Mouse (Mus musculus) cerebellum, postnatal 36 days (tissue): ENCODE data around the gene 1700093K21Rik.
"Not testable (repeated sequence)": the region's sequence is repeated elsewhere in the genome, so short reads cannot be mapped to it uniquely, and the experiment has no call there.

Experiments
- DNase-seq, 2 experiments: peaks; one replicate each; pipeline ENCODE4 v3.0.0; 2021 to 2022; ENCODE audit warnings: mixed read lengths in 2 of 2

1700093K21Rik gene

DNA sequence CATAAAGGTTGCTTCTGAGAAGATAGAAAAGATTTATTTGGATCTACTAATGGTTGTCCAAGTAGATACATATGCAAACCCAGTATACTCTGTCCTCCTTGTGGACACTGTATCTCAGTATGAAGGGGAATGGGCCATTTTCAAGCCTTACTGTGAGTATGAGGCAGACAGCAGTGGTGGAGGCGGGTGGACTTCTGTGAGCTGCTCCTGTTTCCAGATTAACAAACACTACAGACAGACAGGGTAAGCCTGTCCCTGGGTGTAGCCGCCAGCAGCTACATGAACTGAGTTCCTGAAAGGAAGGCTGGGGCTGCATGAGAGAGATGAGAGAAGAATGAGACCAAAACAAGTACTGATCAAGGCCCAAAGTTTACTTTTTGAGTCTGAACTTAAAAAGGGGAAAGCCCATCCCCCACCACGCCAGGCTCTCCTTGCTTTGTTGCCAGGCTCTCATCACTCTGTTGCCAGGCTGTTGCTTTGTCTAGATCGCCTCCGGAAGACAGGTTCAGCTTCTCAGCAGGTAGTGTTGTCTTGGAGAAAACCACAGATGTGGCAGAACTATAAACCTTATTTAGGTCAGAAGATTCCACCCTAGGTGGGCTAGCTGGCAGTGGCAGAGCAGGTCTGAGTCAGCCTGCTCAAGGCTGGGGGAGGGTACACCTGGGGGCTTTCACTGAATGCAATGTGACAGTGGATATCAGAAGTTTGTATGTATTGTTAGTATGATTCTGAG is at the start of gene 1700093K21Rik:
TSS of gene 1700093K21Rik (minus strand) at position 683 of the 733 bp plus-strand sequence.
- DNase-seq = no peak

GRCm38 (mm10) chr11:23570130-23570529 is 49.2 kb upstream of the 1700093K21Rik start:
- no peak for DNase-seq

- peak; percentile 72 to 79 for DNase-seq
Measured at GRCm38 (mm10) chr11:23565761-23566160, 44.8 kb upstream of the 1700093K21Rik start.

GRCm38 (mm10) chr11:23557039-23557630 is 36.2 kb upstream of the 1700093K21Rik start:
- no peak for DNase-seq

GRCm38 (mm10) chr11:23537446-23537845 is 16.5 kb upstream of the 1700093K21Rik start:
- no peak for DNase-seq

- DNase-seq = no peak
Measured at GRCm38 (mm10) chr11:23518981-23519380, 2.0 kb downstream of the 1700093K21Rik start.

- DNase-seq = no peak
Measured at GRCm38 (mm10) chr11:23515315-23515714, 5.6 kb downstream of the 1700093K21Rik start.

GRCm38 (mm10) chr11:23514785-23515184 is 6.2 kb downstream of the 1700093K21Rik start:
- not testable (repeated sequence) for DNase-seq

GRCm38 (mm10) chr11:23504801-23505200 is 16.2 kb downstream of the 1700093K21Rik start:
- not testable (repeated sequence) for DNase-seq

DNA sequence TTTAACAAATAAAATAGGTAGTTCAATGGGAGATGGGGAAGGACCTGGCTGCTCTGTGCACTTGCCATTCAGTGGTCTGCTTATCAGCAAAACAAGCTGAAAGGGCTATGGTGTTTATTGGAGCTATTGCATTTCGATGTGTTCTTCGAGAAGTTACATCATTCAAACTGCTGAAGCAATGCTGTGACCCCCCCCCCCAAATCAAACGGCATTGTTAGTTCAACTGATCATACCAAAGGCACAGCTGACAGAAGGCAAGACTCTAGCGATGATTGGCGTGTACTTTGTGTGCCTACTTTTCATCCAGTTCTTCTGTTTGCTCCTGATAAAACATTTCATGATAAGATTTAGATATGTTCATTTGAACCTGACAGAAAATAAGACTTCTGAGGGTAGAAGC is 22.3 kb downstream of the 1700093K21Rik start:
- DNase-seq = no peak

DNA sequence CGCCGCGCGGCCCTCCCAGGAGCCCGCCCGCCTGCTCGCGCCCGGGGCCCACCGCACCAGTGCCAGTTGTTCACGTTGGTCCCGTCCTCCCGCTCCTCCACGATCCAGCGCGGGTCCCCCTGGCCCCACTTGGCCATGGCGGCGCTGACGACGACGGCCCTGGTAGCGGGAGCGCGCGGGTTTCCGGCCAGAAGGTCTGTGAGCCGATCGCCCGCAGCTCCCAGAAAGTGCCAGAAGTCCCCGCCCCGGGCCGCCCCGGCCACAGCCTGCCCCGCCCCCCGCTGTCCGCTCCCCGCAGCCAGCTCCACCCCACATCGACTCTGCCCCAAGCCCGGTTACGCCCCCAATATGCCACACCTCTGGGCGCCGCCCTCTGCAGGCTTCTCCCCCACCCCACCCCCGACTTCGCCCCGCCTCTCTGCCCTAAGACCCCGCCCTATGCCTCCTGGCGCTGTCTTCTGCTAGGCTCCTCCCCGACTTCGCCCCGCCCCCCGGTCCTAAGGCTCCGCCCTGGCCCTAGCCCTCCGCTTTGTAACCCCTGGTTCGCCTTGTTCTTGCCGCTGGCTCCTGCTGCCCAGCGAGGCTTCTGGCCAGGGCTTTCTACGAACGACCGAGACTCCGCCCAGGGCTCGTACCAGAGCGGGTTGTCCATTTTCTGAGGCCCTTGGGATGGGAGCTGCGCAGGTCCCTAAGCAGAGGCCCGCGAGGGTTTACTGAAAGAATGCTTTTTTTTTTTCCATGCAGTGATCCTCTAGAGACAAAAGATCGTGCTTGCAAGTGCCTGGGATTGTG is 23.0 kb downstream of the 1700093K21Rik start, which contains the start of gene Ahsa2:
TSS of gene Ahsa2 (minus strand) at position 313 of the 792 bp plus-strand sequence.
- DNase-seq = peak; percentile 89 to 93

DNA sequence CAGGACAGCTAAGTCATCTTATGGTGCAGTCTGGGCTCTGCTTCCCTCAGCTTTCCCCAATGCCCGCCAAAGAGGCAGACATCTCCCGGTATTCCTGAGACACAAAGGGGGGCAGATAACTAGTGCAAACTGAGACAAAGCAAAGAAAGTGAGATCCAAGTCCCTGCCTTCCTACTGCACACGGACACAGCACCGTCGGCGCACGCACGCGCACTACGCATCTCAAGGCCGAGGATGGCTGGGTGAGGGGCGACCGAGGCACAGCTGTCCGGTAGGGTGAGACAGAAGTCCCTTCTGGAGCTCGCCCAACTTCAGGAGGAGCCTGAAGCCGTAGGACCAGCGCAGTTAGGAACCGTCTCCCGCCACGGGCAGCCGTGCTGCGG is 23.6 kb downstream of the 1700093K21Rik start:
- DNase-seq = peak; percentile 57 to 60

DNA sequence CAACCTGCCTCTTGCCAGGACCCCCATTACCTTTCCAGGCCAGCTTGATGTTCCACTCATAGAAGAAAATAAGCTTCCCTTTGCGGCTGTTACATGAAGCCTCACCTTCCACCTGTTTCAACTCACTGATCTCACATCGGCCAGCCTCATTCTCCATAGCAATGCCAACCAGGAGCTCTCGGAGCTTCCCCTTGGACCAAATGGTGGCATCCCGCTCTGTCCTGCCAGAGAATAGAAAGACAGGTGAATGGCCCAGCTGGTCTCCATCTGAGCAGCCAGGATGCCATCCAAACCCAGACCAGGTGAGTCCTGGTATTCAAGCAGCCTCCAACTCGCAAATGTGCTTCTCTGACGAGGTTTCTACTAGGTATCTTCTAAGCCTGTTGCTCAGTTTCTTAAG is 24.3 kb downstream of the 1700093K21Rik start:
- peak; percentile 58 to 59 for DNase-seq

- DNase-seq = no peak
Measured at GRCm38 (mm10) chr11:23495231-23495630, 25.7 kb downstream of the 1700093K21Rik start.

- no peak for DNase-seq
Measured at GRCm38 (mm10) chr11:23492048-23492790, 28.7 kb downstream of the 1700093K21Rik start.

DNA sequence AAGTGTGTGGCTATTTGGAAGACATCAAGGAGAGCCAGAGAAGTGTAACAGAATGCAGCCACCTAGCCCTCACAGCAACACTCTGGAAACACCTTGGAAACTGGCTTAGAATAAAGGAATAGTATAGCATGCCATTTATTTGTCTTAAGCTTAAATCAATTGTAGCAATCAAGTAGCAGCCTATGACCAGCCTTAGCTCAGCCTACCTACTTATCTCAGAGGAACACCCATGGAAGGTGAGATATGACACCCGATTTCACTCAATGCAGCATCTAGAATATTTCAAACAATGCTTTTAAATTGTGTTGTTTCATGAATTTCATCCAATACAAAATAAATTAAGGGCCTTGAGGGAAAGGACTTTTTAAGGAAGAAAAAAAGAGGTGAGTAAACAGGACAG is 31.0 kb downstream of the 1700093K21Rik start:
- no peak for DNase-seq
